Mouse (Mus musculus) midbrain, embryonic 14.5 days (tissue): ENCODE data around the gene S100a14. TPM values are rescaled to one million over a fixed set of nuclear protein-coding genes. Genes with fewer than 3 reads are reported as not detected.

Experiments
- ATAC-seq: fragments of 200-750 bp; cut with Nextera tagmentation; 2 replicates; pipeline ENCODE4 v1.8.0; 2017; ENCODE audit warnings: moderate number of reproducible peaks, moderate library complexity; ENCODE audit not compliant: low FRiP score, low TSS enrichment
- DNase-seq: peaks from one replicate; pipeline ENCODE4 v3.0.0-alpha.2; 2015
- H3K27ac ChIP-seq: fragments of 300-500 bp; sonication (generic); replicated peaks from 2 replicates; pipeline ENCODE4 v1.5.1; 2014; ENCODE audit warnings: mild to moderate bottlenecking, low read depth, low read length, moderate library complexity
- H3K27me3 ChIP-seq: fragments of 300-500 bp; sonication (generic); 2 replicates; pipeline ENCODE4 v1.6.1; 2014; ENCODE audit warnings: low read length, control low read depth, mixed read lengths; ENCODE audit not compliant: control insufficient read depth, insufficient read depth
- H3K36me3 ChIP-seq: fragments of 300-500 bp; sonication (generic); 2 replicates; pipeline ENCODE4 v1.6.1; 2014; ENCODE audit warnings: low read length, control low read depth; ENCODE audit not compliant: control insufficient read depth, insufficient read depth
- H3K4me1 ChIP-seq: fragments of 300-500 bp; sonication (generic); 2 replicates; pipeline ENCODE4 v1.6.1; 2014; ENCODE audit warnings: mild to moderate bottlenecking, antibody characterized with exemption, low read length, control low read depth; ENCODE audit not compliant: control insufficient read depth, insufficient read depth
- H3K4me2 ChIP-seq: fragments of 300-500 bp; sonication (generic); 2 replicates; pipeline ENCODE4 v1.6.1; 2014; ENCODE audit warnings: mild to moderate bottlenecking, low read length, moderate library complexity
- H3K4me3 ChIP-seq: fragments of 300-500 bp; sonication (generic); replicated peaks from 2 replicates; pipeline ENCODE4 v1.5.1; 2014; ENCODE audit warnings: low read depth, low read length
- H3K9ac ChIP-seq: fragments of 300-500 bp; sonication (generic); replicated peaks from 2 replicates; pipeline ENCODE4 v1.6.1; 2014; ENCODE audit warnings: mild to moderate bottlenecking, low read length, moderate library complexity
- H3K9me3 ChIP-seq: fragments of 300-500 bp; sonication (generic); 2 replicates; pipeline ENCODE4 v1.6.1; 2016; ENCODE audit warnings: low read length, control low read depth, mixed read lengths; ENCODE audit not compliant: control insufficient read depth
- WGBS: fragments of 180-500 bp; shearing (Covaris S2); extraction: QIAGEN DNeasy Blood & Tissue Kit; methylation state at CpG from one replicate; pipeline ENCODE4 v1.1.7; 2014; 5-methylcytosine and 5-hydroxymethylcytosine counted together
- polyA plus RNA-seq: library from polyadenylated mRNA; unstranded; fragments of >200 nt; fragmentation: Nextera tagmentation; extraction: Ambion mirVana; gene quantifications from 2 replicates; pipeline ENCODE4 v1.2.1, GENCODE M21; 2014

Gene S100a14
- polyA plus RNA-seq, 1 experiment from 2014 or later, result not detected

GRCm38 (mm10) chr3:90560008-90560628, 33.5 kb downstream of the S100a14 start, which contains the start of gene S100a3:
TSS of gene S100a3 (plus strand) at chr3:90560578.
- H3K4me3 ChIP-seq, result no peak within 1 kb of the TSS
- no peak for ATAC-seq
- no peak within 1 kb of the TSS for H3K4me2 ChIP-seq
- no peaks in the 10 kb centered on the region for H3K36me3 ChIP-seq
- no peaks in the 10 kb centered on the region for H3K9me3 ChIP-seq
- DNase-seq, result no peak
- H3K4me1 ChIP-seq, result no peaks in the 10 kb centered on the region
- 87% methylated on average over 6 of the region's 6 CpGs for WGBS
- no peak within 1 kb of the TSS for H3K9ac ChIP-seq
- no peak within 1 kb of the TSS for H3K27ac ChIP-seq
- H3K27me3 ChIP-seq, result no peaks in the 10 kb centered on the region

GRCm38 (mm10) chr3:90574691-90575090, 48.0 kb downstream of the S100a14 start:
- no peaks in the 10 kb centered on the region for H3K4me1 ChIP-seq
- no peaks in the 10 kb centered on the region for H3K36me3 ChIP-seq
- no peak overlapping the region for H3K9ac ChIP-seq
- DNase-seq (no peak), ATAC-seq (no peak)
- no peak overlapping the region for H3K27ac ChIP-seq
- 86% methylated on average over 5 of the region's 5 CpGs for WGBS
- H3K4me3 ChIP-seq, result no peak overlapping the region
- no peaks in the 10 kb centered on the region for H3K9me3 ChIP-seq
- no peak overlapping the region for H3K4me2 ChIP-seq
- H3K27me3 ChIP-seq, result no peaks in the 10 kb centered on the region

GRCm38 (mm10) chr3:90575320-90575719, 48.7 kb downstream of the S100a14 start:
- no peak overlapping the region for H3K4me3 ChIP-seq
- ATAC-seq, result no peak
- no peak overlapping the region for H3K27ac ChIP-seq
- H3K9ac ChIP-seq, result no peak overlapping the region
- WGBS, result 89% methylated on average over 3 of the region's 3 CpGs
- H3K36me3 ChIP-seq, result no peaks in the 10 kb centered on the region
- no peaks in the 10 kb centered on the region for H3K27me3 ChIP-seq
- H3K9me3 ChIP-seq, result no peaks in the 10 kb centered on the region
- H3K4me1 ChIP-seq, result no peaks in the 10 kb centered on the region
- DNase-seq, result no peak
- no peak overlapping the region for H3K4me2 ChIP-seq

GRCm38 (mm10) chr3:90576351-90577001, 49.8 kb downstream of the S100a14 start:
- Histone ChIP-seq H3K4me3 (no peak overlapping the region), H3K27ac (no peak overlapping the region), H3K36me3 (no peaks in the 10 kb centered on the region), H3K9me3 (no peaks in the 10 kb centered on the region), H3K9ac (no peak overlapping the region), H3K4me2 (no peak overlapping the region), H3K27me3 (no peaks in the 10 kb centered on the region), H3K4me1 (no peaks in the 10 kb centered on the region)
- WGBS, result 74% methylated on average over 10 of the region's 10 CpGs
- no peak for DNase-seq
- ATAC-seq, result no peak

Other genes with a start within 250 kb of the S100a14 start
- 16.0 and 22.9 TPM in 2 replicates for gene Gatad2b, start 233.7 kb upstream of the S100a14 start, polyA plus RNA-seq
- gene Slc27a3, start 136.9 kb upstream of the S100a14 start, polyA plus RNA-seq, result 23.6 and 25.0 TPM in 2 replicates
- 32.3 and 35.0 TPM in 2 replicates for gene Ints3, start 93.2 kb upstream of the S100a14 start, polyA plus RNA-seq
- 0.65 and 2.3 TPM in 2 replicates for gene Npr1, start 61.0 kb upstream of the S100a14 start, polyA plus RNA-seq
- gene Ilf2, start 50.7 kb upstream of the S100a14 start, polyA plus RNA-seq, result 271 and 282 TPM in 2 replicates
- 89.7 and 92.8 TPM in 2 replicates for gene Snapin, start 35.8 kb upstream of the S100a14 start, polyA plus RNA-seq
- gene Chtop, start 17.4 kb upstream of the S100a14 start, polyA plus RNA-seq, result 135 and 145 TPM in 2 replicates
- gene S100a1, start 12.5 kb upstream of the S100a14 start, polyA plus RNA-seq, result 8.2 and 8.3 TPM in 2 replicates
- gene S100a13, start 12.4 kb upstream of the S100a14 start, polyA plus RNA-seq, result 5.9 and 8.0 TPM in 2 replicates
- gene S100a16, start 10.4 kb downstream of the S100a14 start, polyA plus RNA-seq, result 25.3 and 32.5 TPM in 2 replicates
- gene S100a3, start 33.7 kb downstream of the S100a14 start, polyA plus RNA-seq, result not detected in 2 replicates
- not detected in 2 replicates for gene S100a2, start 63.4 kb downstream of the S100a14 start, polyA plus RNA-seq
- not detected in 2 replicates for gene Gm42674, start 75.0 kb downstream of the S100a14 start, polyA plus RNA-seq
- gene S100a4, start 76.9 kb downstream of the S100a14 start, polyA plus RNA-seq, result 1.5 TPM in 1 of 2 replicates, not detected in the other
- gene S100a5, start 81.7 kb downstream of the S100a14 start, polyA plus RNA-seq, result not detected in 2 replicates
- 4.6 and 32.0 TPM in 2 replicates for gene S100a6, start 86.0 kb downstream of the S100a14 start, polyA plus RNA-seq
- not detected in 2 replicates for gene S100a7a, start 127.2 kb downstream of the S100a14 start, polyA plus RNA-seq
- gene S100a8, start 142.1 kb downstream of the S100a14 start, polyA plus RNA-seq, result 2.2 TPM in 1 of 2 replicates, not detected in the other
- 0.95 TPM in 1 of 2 replicates, not detected in the other for gene S100a9, start 168.9 kb downstream of the S100a14 start, polyA plus RNA-seq
- 0.16 TPM in 1 of 2 replicates, not detected in the other for gene Pglyrp4, start 200.1 kb downstream of the S100a14 start, polyA plus RNA-seq